ENCODE assay signal across 21 mouse cellular contexts in genomic region chr14:7986913-7987312, GRCm38 (mm10). TPM values are rescaled to one million over a fixed set of nuclear protein-coding genes. Genes with fewer than 3 reads are reported as not detected.
"Had no signal": no experiment of that assay in that cellular context is flagged by ENCODE, and none has a peak within 500 bp of the region (broad histone marks: within the 10 kb centered on the region; RNA-seq: fewer than 3 reads in every experiment).

No protein-coding gene starts in this region.

- H3K4me3 ChIP-seq: intestine, embryonic 15.5 days; limb, embryonic 12.5 days; lung, embryonic 15.5 days; midbrain, embryonic 12.5 days; neural tube, embryonic 15.5 days had no signal

- DNase-seq: kidney, adult 18-20 months; kidney, postnatal 10 days; layer of hippocampus, adult 9-11 months; layer of hippocampus, postnatal 36 days; liver; lung, postnatal 36 days; thymus, postnatal 36 days had no signal

- H3K27ac ChIP-seq: intestine, embryonic 15.5 days; limb, embryonic 12.5 days; lung, embryonic 15.5 days; midbrain, embryonic 12.5 days; neural tube, embryonic 15.5 days had no signal

- H3K9ac ChIP-seq: intestine, embryonic 15.5 days; limb, embryonic 12.5 days; lung, embryonic 15.5 days; midbrain, embryonic 12.5 days; neural tube, embryonic 15.5 days had no signal

- ATAC-seq: intestine, embryonic 15.5 days; midbrain, embryonic 16.5 days had no signal

- H3K4me1 ChIP-seq: intestine, embryonic 15.5 days; lung, embryonic 15.5 days; midbrain, embryonic 12.5 days; neural tube, embryonic 15.5 days had no signal

- H3K36me3 ChIP-seq: intestine, embryonic 15.5 days; limb, embryonic 12.5 days; lung, embryonic 15.5 days; midbrain, embryonic 12.5 days; neural tube, embryonic 15.5 days had no signal

- H3K9me3 ChIP-seq: intestine, embryonic 15.5 days; limb, embryonic 12.5 days; lung, embryonic 15.5 days; midbrain, embryonic 12.5 days; neural tube, embryonic 15.5 days had no signal

- H3K4me2 ChIP-seq: intestine, embryonic 15.5 days; limb, embryonic 12.5 days; lung, embryonic 15.5 days; midbrain, embryonic 12.5 days; neural tube, embryonic 15.5 days had no signal

- H3K27me3 ChIP-seq: intestine, embryonic 15.5 days; limb, embryonic 12.5 days; lung, embryonic 15.5 days; midbrain, embryonic 12.5 days; neural tube, embryonic 15.5 days had no signal

RNA-seq across cellular contexts. Expression of gene Dnase1l3, which starts 7.5 kb away (rescaled TPM):
- total RNA-seq: layer of hippocampus, postnatal 36 days; left cerebral cortex, postnatal 36 days; megakaryocyte-erythroid progenitor cell, adult 5-6 weeks had no signal
- polyA plus RNA-seq: limb, embryonic 12.5 days; neural tube, embryonic 11.5 days had no signal

RNA-seq across cellular contexts. Expression of gene Gm45521, which starts 29.8 kb away (rescaled TPM):
- total RNA-seq: layer of hippocampus, postnatal 36 days; left cerebral cortex, postnatal 36 days; megakaryocyte-erythroid progenitor cell, adult 5-6 weeks had no signal
- polyA plus RNA-seq: intestine, embryonic 15.5 days; kidney, embryonic 14.5 days; large intestine, adult 2 months; limb, embryonic 12.5 days; liver, embryonic 16.5 days; lung, embryonic 15.5 days; midbrain, embryonic 12.5 days; neural tube, embryonic 11.5 days; neural tube, embryonic 15.5 days; stomach, embryonic 16.5 days; thymus, postnatal 0 days had no signal
